Comparison of ENCODE assay signal across 8 mouse cellular contexts in genomic region chr3:98085812-98086268, GRCm38 (mm10).
DNase-seq lines count a peak whose midpoint lies in the region; ATAC-seq and TF ChIP-seq lines count a peak whose summit lies in the region.

No protein-coding gene starts in this region.

- H3K27ac ChIP-seq in kidney, postnatal 0 days = peak overlapping the region; percentile 63
- peak overlapping the region; percentile 86 for H3K27ac ChIP-seq in embryonic facial prominence, embryonic 15.5 days (replicated peaks)
- peak overlapping the region; percentile 78 for H3K27ac ChIP-seq in intestine, embryonic 15.5 days
- H3K27ac ChIP-seq in midbrain, embryonic 14.5 days (replicated peaks; ENCODE audit: low read depth, low read length) = no peak overlapping the region

- H3K27me3 ChIP-seq in kidney, postnatal 0 days (ENCODE audit: insufficient read depth, low read length) = no peaks in the 10 kb centered on the region
- no peaks in the 10 kb centered on the region for H3K27me3 ChIP-seq in embryonic facial prominence, embryonic 15.5 days
- H3K27me3 ChIP-seq in intestine, embryonic 15.5 days (replicated peaks) = no peaks in the 10 kb centered on the region
- H3K27me3 ChIP-seq in midbrain, embryonic 14.5 days (ENCODE audit: control insufficient read depth, insufficient read depth, low read length) = no peaks in the 10 kb centered on the region

- 29% methylated on average over 5 of the region's 5 CpGs for WGBS in kidney, postnatal 0 days
- 13% methylated on average over 5 of the region's 5 CpGs for WGBS in embryonic facial prominence, embryonic 15.5 days
- WGBS in intestine, embryonic 15.5 days = 17% methylated on average over 5 of the region's 5 CpGs
- WGBS in midbrain, embryonic 14.5 days = 48% methylated on average over 5 of the region's 5 CpGs

- H3K4me3 ChIP-seq in kidney, postnatal 0 days (replicated peaks; ENCODE audit: low read depth, low read length) = no peak overlapping the region
- no peak overlapping the region for H3K4me3 ChIP-seq in embryonic facial prominence, embryonic 15.5 days (replicated peaks)
- no peak overlapping the region for H3K4me3 ChIP-seq in intestine, embryonic 15.5 days (replicated peaks)
- no peak overlapping the region for H3K4me3 ChIP-seq in midbrain, embryonic 14.5 days (replicated peaks; ENCODE audit: low read depth, low read length)

- TF ChIP-seq CTCF in kidney, postnatal 0 days (IDR thresholded peaks at IDR 0.05; ENCODE audit: low read depth) = no peak

- ATAC-seq in kidney, postnatal 0 days (replicated peaks; ENCODE audit: low FRiP score, low read depth) = peak; percentile 53
- ATAC-seq in embryonic facial prominence, embryonic 15.5 days (ENCODE audit: insufficient number of reproducible peaks, low FRiP score, low TSS enrichment, low read depth) = peak; percentile 52
- ATAC-seq in intestine, embryonic 15.5 days = peak; percentile 76
- ATAC-seq in midbrain, embryonic 14.5 days (ENCODE audit: low FRiP score, low TSS enrichment) = no peak

- no peak overlapping the region for H3K4me2 ChIP-seq in kidney, postnatal 0 days (ENCODE audit: low read length)
- H3K4me2 ChIP-seq in embryonic facial prominence, embryonic 15.5 days (replicated peaks) = no peak overlapping the region
- H3K4me2 ChIP-seq in intestine, embryonic 15.5 days (replicated peaks) = 0 out of 2 replicates have a peak overlapping the region, but pooled peaks have one; percentile 17
- H3K4me2 ChIP-seq in midbrain, embryonic 14.5 days (ENCODE audit: low read length) = no peak overlapping the region

- H3K9ac ChIP-seq in kidney, postnatal 0 days (ENCODE audit: low read depth, low read length) = no peak overlapping the region
- no peak overlapping the region for H3K9ac ChIP-seq in embryonic facial prominence, embryonic 15.5 days
- H3K9ac ChIP-seq in intestine, embryonic 15.5 days = no peak overlapping the region
- H3K9ac ChIP-seq in midbrain, embryonic 14.5 days (replicated peaks; ENCODE audit: low read length) = no peak overlapping the region

- peaks cover 6% of the 10 kb centered on the region for H3K4me1 ChIP-seq in kidney, postnatal 0 days (replicated peaks; ENCODE audit: insufficient read depth, low read length)
- H3K4me1 ChIP-seq in embryonic facial prominence, embryonic 15.5 days = peaks cover 62% of the 10 kb centered on the region
- peaks cover 19% of the 10 kb centered on the region for H3K4me1 ChIP-seq in intestine, embryonic 15.5 days (replicated peaks)
- no peaks in the 10 kb centered on the region for H3K4me1 ChIP-seq in midbrain, embryonic 14.5 days (ENCODE audit: control insufficient read depth, insufficient read depth, low read length)

- H3K9me3 ChIP-seq in kidney, postnatal 0 days (replicated peaks; ENCODE audit: low read length) = no peaks in the 10 kb centered on the region
- no peaks in the 10 kb centered on the region for H3K9me3 ChIP-seq in embryonic facial prominence, embryonic 15.5 days (replicated peaks)
- H3K9me3 ChIP-seq in intestine, embryonic 15.5 days = no peaks in the 10 kb centered on the region
- no peaks in the 10 kb centered on the region for H3K9me3 ChIP-seq in midbrain, embryonic 14.5 days (ENCODE audit: control insufficient read depth, low read length)

- H3K36me3 ChIP-seq in kidney, postnatal 0 days (ENCODE audit: insufficient read depth, low read length) = peaks cover 11% of the 10 kb centered on the region; the same call in 1 of the 2 replicates
- 0 out of 2 replicates have a peak, but pooled peaks cover 7% of the 10 kb centered on the region for H3K36me3 ChIP-seq in embryonic facial prominence, embryonic 15.5 days
- H3K36me3 ChIP-seq in intestine, embryonic 15.5 days = peaks cover 2% of the 10 kb centered on the region; the same call in 1 of the 2 replicates
- no peaks in the 10 kb centered on the region for H3K36me3 ChIP-seq in midbrain, embryonic 14.5 days (ENCODE audit: control insufficient read depth, insufficient read depth, low read length)

- DNase-seq in kidney, postnatal 0 days (ENCODE audit: low spot score) = peak; percentile 70
- no peak for DNase-seq in kidney, postnatal 25 days
- DNase-seq in MN1 (ENCODE audit: low spot score) = peak; percentile 44
- peak; percentile 38 to 52 for DNase-seq in spleen, postnatal 36 days (ENCODE audit: low spot score in 2 of 2)
- no peak for DNase-seq in cerebellum, adult 8-10 months
- DNase-seq in midbrain, embryonic 14.5 days = no peak

Comparison
In these comparisons a context has a peak if more than half of its experiments do, and no peak if none do; other contexts are left out.
1. DNase-seq: peak in kidney, postnatal 0 days (single experiment), MN1 (single experiment) and spleen, postnatal 36 days (2 of 2); none in kidney, postnatal 25 days (0 of 2), cerebellum, adult 8-10 months (single experiment) and midbrain, embryonic 14.5 days (single experiment).